Mouse (Mus musculus) T-helper 2 cell (primary cell): ENCODE results near the gene E130309D02Rik.

Experiments used
- in situ Hi-C: fragments of 300-600 bp; cut with MboI, MseI; formaldehyde crosslinking; loops from one replicate; pipeline ENCODE4 v1.15.1; 2025; ENCODE audit warnings: high pct_unique_total_duplicates

E130309D02Rik gene

GRCm38 (mm10) chr5:143314730-143315513, at the start of gene E130309D02Rik:
TSS of gene E130309D02Rik (minus strand) at chr5:143315360.
- in situ Hi-C loops, result loop anchor here (5.0 kb wide), 1 partner anchor 592 kb away; the partner anchor contains the start of genes Aimp2 and Pms2

GRCm38 (mm10) chr5:143363678-143364615, 48.8 kb upstream of the E130309D02Rik start:
- in situ Hi-C loops, result no loop called here

- in situ Hi-C loops, result no loop called here
These were observed 46.3 kb upstream of the E130309D02Rik start for GRCm38 (mm10) chr5:143361428-143361827.

GRCm38 (mm10) chr5:143360000-143360399, 44.8 kb upstream of the E130309D02Rik start:
- in situ Hi-C loops, result no loop called here

- in situ Hi-C loops, result no loop called here
These were observed 44.1 kb upstream of the E130309D02Rik start for GRCm38 (mm10) chr5:143359263-143359662.

GRCm38 (mm10) chr5:143357564-143357963, 42.4 kb upstream of the E130309D02Rik start:
- in situ Hi-C loops, result no loop called here

GRCm38 (mm10) chr5:143356686-143357388, 41.7 kb upstream of the E130309D02Rik start, which contains the start of gene Grid2ip:
TSS of gene Grid2ip (plus strand) at chr5:143357338.
- in situ Hi-C loops, result no loop called here

GRCm38 (mm10) chr5:143356017-143356416, 40.9 kb upstream of the E130309D02Rik start:
- in situ Hi-C loops, result no loop called here

- in situ Hi-C loops, result no loop called here
These were observed 31.2 kb upstream of the E130309D02Rik start for GRCm38 (mm10) chr5:143346367-143346766.

- in situ Hi-C loops, result no loop called here
These were observed 24.4 kb upstream of the E130309D02Rik start for GRCm38 (mm10) chr5:143339603-143340002.

- in situ Hi-C loops, result no loop called here
These were observed 21.4 kb upstream of the E130309D02Rik start for GRCm38 (mm10) chr5:143336559-143336958.

GRCm38 (mm10) chr5:143335089-143335460, 19.9 kb upstream of the E130309D02Rik start:
- in situ Hi-C loops, result no loop called here

- in situ Hi-C loops, result no loop called here
These were observed 19.4 kb upstream of the E130309D02Rik start for GRCm38 (mm10) chr5:143334418-143335088.

- in situ Hi-C loops, result no loop called here
These were observed 18.7 kb upstream of the E130309D02Rik start for GRCm38 (mm10) chr5:143333872-143334271.

- in situ Hi-C loops, result no loop called here
These were observed 13.7 kb upstream of the E130309D02Rik start, which contains the start of gene Zdhhc4 for GRCm38 (mm10) chr5:143328690-143329495. TSS of gene Zdhhc4 (minus strand) at chr5:143329256.

- in situ Hi-C loops, result no loop called here
These were observed 2.1 kb upstream of the E130309D02Rik start for GRCm38 (mm10) chr5:143317288-143317610.

GRCm38 (mm10) chr5:143316605-143317287, 1.6 kb upstream of the E130309D02Rik start:
- in situ Hi-C loops, result no loop called here

GRCm38 (mm10) chr5:143315514-143315888, 341 bp upstream of the E130309D02Rik start:
- in situ Hi-C loops, result no loop called here

- in situ Hi-C loops, result loop anchor here (5.0 kb wide), 1 partner anchor 593 kb away; the partner anchor contains the start of genes Aimp2 and Pms2
These were observed 904 bp downstream of the E130309D02Rik start for GRCm38 (mm10) chr5:143314183-143314729.
